ENCODE assay signal across 8 mouse cellular contexts in the genomic region with DNA sequence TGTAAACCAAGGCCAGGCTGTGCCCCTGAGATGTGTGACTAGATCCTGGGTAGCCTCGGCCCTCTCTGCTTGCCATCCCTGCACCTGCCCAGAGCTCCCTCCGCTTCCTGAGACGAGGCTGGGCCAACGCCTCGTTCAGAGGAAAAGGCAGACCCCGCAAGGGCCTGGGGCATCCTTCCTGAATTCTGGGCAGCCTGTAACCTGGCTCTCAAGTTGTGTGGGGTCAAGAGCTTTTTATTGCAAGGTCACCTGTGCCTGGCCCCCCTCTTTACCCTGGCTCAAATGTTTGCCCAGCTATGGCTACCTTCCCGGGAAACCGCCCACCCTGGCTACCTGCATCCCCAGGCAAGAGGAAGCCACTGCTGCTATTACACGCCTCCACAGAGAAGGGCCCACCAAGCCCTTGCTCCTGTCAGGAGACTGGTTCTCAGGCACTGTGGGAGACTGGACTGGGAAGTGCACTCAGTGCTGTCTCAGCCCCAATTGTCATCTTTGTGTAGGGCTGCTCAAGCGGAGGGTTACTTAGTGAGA. TPM values are rescaled to one million over a fixed set of nuclear protein-coding genes. Genes with fewer than 3 reads are reported as not detected.
DNase-seq lines count a peak whose midpoint lies in the region; ATAC-seq and TF ChIP-seq lines count a peak whose summit lies in the region.

No protein-coding gene starts in this region.

- no peak for TF ChIP-seq CTCF in G1E (IDR thresholded peaks at IDR 0.05; ENCODE audit: low read depth, low read length)
- no peak for TF ChIP-seq CTCF in olfactory bulb, adult 2 months (IDR thresholded peaks at IDR 0.05; ENCODE audit: insufficient read depth, low read depth, low read length)

- peak overlapping the region; percentile 92 for H3K9ac ChIP-seq in heart, embryonic 11.5 days (ENCODE audit: low read depth, low read length)
- H3K9ac ChIP-seq in forebrain, embryonic 13.5 days = peak overlapping the region; percentile 80
- peak overlapping the region; percentile 74 for H3K9ac ChIP-seq in limb, embryonic 12.5 days (replicated peaks)

- H3K27me3 ChIP-seq in heart, embryonic 11.5 days (ENCODE audit: control insufficient read depth, insufficient read depth, low read length) = no peaks in the 10 kb centered on the region
- H3K27me3 ChIP-seq in G1E (ENCODE audit: insufficient read depth, low read length) = peaks cover 6% of the 10 kb centered on the region
- no peaks in the 10 kb centered on the region for H3K27me3 ChIP-seq in forebrain, embryonic 13.5 days
- H3K27me3 ChIP-seq in limb, embryonic 12.5 days = no peaks in the 10 kb centered on the region

- ATAC-seq in heart, embryonic 11.5 days (replicated peaks; ENCODE audit: insufficient number of reproducible peaks, low FRiP score, low TSS enrichment) = no peak
- ATAC-seq in G1E (ENCODE audit: extremely low read depth, insufficient number of reproducible peaks, low FRiP score, poor library complexity, severe bottlenecking) = no peak
- ATAC-seq in forebrain, embryonic 13.5 days = peak; percentile 52
- ATAC-seq in limb, embryonic 12.5 days (ENCODE audit: insufficient number of reproducible peaks, insufficient read depth, low FRiP score, low TSS enrichment, low read depth) = peak; percentile 27; the same call in 1 of the 2 replicates

- peaks cover 19% of the 10 kb centered on the region; the same call in 1 of the 2 replicates for H3K4me1 ChIP-seq in heart, embryonic 11.5 days (ENCODE audit: control insufficient read depth, insufficient read depth, low read length)
- peaks cover 54% of the 10 kb centered on the region for H3K4me1 ChIP-seq in G1E (ENCODE audit: insufficient read depth, low read depth, low read length)
- peaks cover 29% of the 10 kb centered on the region for H3K4me1 ChIP-seq in forebrain, embryonic 13.5 days
- peaks cover 22% of the 10 kb centered on the region for H3K4me1 ChIP-seq in limb, embryonic 12.5 days (replicated peaks)
- H3K4me1 ChIP-seq in olfactory bulb, adult 2 months (ENCODE audit: control insufficient read depth, insufficient read depth, low read length) = peaks cover 21% of the 10 kb centered on the region

- no peak for TF ChIP-seq POLR2A in olfactory bulb, adult 2 months (IDR thresholded peaks at IDR 0.05; ENCODE audit: insufficient read depth, low read depth, low read length)

- H3K27ac ChIP-seq in heart, embryonic 11.5 days (ENCODE audit: low read depth, low read length) = peak overlapping the region; percentile 92
- peak overlapping the region; percentile 79 for H3K27ac ChIP-seq in forebrain, embryonic 13.5 days
- H3K27ac ChIP-seq in limb, embryonic 12.5 days = peak overlapping the region; percentile 83
- H3K27ac ChIP-seq in olfactory bulb, adult 2 months (ENCODE audit: insufficient read depth, low read depth, low read length) = peak overlapping the region; percentile 89

- DNase-seq in heart, adult 9 months (ENCODE audit: low spot score in 2 of 2) = no peak
- DNase-seq in G1E (ENCODE audit: low spot score) = no peak
- no peak for DNase-seq in urinary bladder, postnatal 36 days (ENCODE audit: low spot score in 2 of 2)
- no peak for DNase-seq in layer of hippocampus, adult 18-20 months (ENCODE audit: low spot score in 2 of 2)

- H3K4me3 ChIP-seq in heart, embryonic 11.5 days (ENCODE audit: low read depth, low read length) = peak overlapping the region; percentile 61
- peak overlapping the region; percentile 75 for H3K4me3 ChIP-seq in G1E (ENCODE audit: low read depth, low read length)
- peak overlapping the region; percentile 53 for H3K4me3 ChIP-seq in forebrain, embryonic 13.5 days
- peak overlapping the region; percentile 52 for H3K4me3 ChIP-seq in limb, embryonic 12.5 days (replicated peaks)
- peak overlapping the region; percentile 49 for H3K4me3 ChIP-seq in olfactory bulb, adult 2 months (ENCODE audit: insufficient read depth, low read depth, low read length)

- H3K9me3 ChIP-seq in heart, embryonic 11.5 days (replicated peaks; ENCODE audit: control insufficient read depth, low read length) = no peaks in the 10 kb centered on the region
- H3K9me3 ChIP-seq in G1E (replicated peaks) = peaks cover under 1% of the 10 kb centered on the region
- H3K9me3 ChIP-seq in forebrain, embryonic 13.5 days (replicated peaks) = no peaks in the 10 kb centered on the region
- no peaks in the 10 kb centered on the region for H3K9me3 ChIP-seq in limb, embryonic 12.5 days

- no peaks in the 10 kb centered on the region; the same call in 1 of the 2 replicates for H3K36me3 ChIP-seq in heart, embryonic 11.5 days (ENCODE audit: control insufficient read depth, insufficient read depth, low read length)
- peaks cover 23% of the 10 kb centered on the region for H3K36me3 ChIP-seq in G1E (replicated peaks)
- H3K36me3 ChIP-seq in forebrain, embryonic 13.5 days (ENCODE audit: poor library complexity, severe bottlenecking) = no peaks in the 10 kb centered on the region
- H3K36me3 ChIP-seq in limb, embryonic 12.5 days = no peaks in the 10 kb centered on the region

- 33% methylated on average over 10 of the region's 10 CpGs for WGBS in heart, embryonic 11.5 days (ENCODE audit: insufficient replicate concordance)
- 17% methylated on average over 10 of the region's 10 CpGs for WGBS in forebrain, embryonic 13.5 days
- 31% methylated on average over 10 of the region's 10 CpGs for WGBS in limb, embryonic 12.5 days
- 18% methylated on average over 10 of the region's 10 CpGs for WGBS in olfactory bulb, adult 2 months

- H3K4me2 ChIP-seq in heart, embryonic 11.5 days = peak overlapping the region; percentile 95
- H3K4me2 ChIP-seq in forebrain, embryonic 13.5 days = peak overlapping the region; percentile 82
- peak overlapping the region; percentile 86 for H3K4me2 ChIP-seq in limb, embryonic 12.5 days

RNA-seq across cellular contexts. Expression of a gene that starts 1.9 kb away (rescaled TPM):
- 20.8 and 21.0 TPM in 2 replicates for polyA plus RNA-seq in heart, embryonic 11.5 days (2014; fragmentation: Nextera tagmentation; extraction: Ambion mirVana)
- total RNA-seq in G1E (2014; fragmentation: Nextera tagmentation) = 5.4 and 6.5 TPM in 2 replicates
- 10.5 and 12.7 TPM in 2 replicates for total RNA-seq in G1E (2017)
- polyA plus RNA-seq in G1E (2012) = 12.3 and 14.2 TPM in 2 replicates
- 7.0 and 7.5 TPM in 2 replicates for polyA plus RNA-seq in forebrain, embryonic 13.5 days (2015; fragmentation: Nextera tagmentation; extraction: Ambion mirVana)
- polyA plus RNA-seq in limb, embryonic 12.5 days (2016; fragmentation: Nextera tagmentation; extraction: Ambion mirVana) = 8.7 TPM in 2 replicates
- polyA plus RNA-seq in olfactory bulb, adult 2 months (2012; ENCODE audit: insufficient read depth, insufficient read length, low replicate concordance, missing spikeins) = not detected in 2 replicates
- total RNA-seq in layer of hippocampus, adult 18-20 months (2021) = 100 to 1,000 TPM; 118 to 123 TPM

RNA-seq across cellular contexts. Expression of a gene that starts 26.1 kb away (rescaled TPM):
- polyA plus RNA-seq in heart, embryonic 11.5 days (2014; fragmentation: Nextera tagmentation; extraction: Ambion mirVana) = 0.93 and 1.1 TPM in 2 replicates
- total RNA-seq in G1E (2014; fragmentation: Nextera tagmentation) (13.7 and 13.8 TPM in 2 replicates), G1E (2017) (4.6 and 6.6 TPM in 2 replicates)
- 3.3 and 3.5 TPM in 2 replicates for polyA plus RNA-seq in G1E (2012)
- polyA plus RNA-seq in forebrain, embryonic 13.5 days (2015; fragmentation: Nextera tagmentation; extraction: Ambion mirVana) = 1.5 and 2.3 TPM in 2 replicates
- 3.2 and 3.3 TPM in 2 replicates for polyA plus RNA-seq in limb, embryonic 12.5 days (2016; fragmentation: Nextera tagmentation; extraction: Ambion mirVana)
- not detected in 2 replicates for polyA plus RNA-seq in olfactory bulb, adult 2 months (2012; ENCODE audit: insufficient read depth, insufficient read length, low replicate concordance, missing spikeins)
- 10 to 100 TPM; 57.7 to 61.3 TPM for total RNA-seq in layer of hippocampus, adult 18-20 months (2021)

RNA-seq across cellular contexts. Expression of a gene that starts 32.5 kb away (rescaled TPM):
- polyA plus RNA-seq in heart, embryonic 11.5 days (2014; fragmentation: Nextera tagmentation; extraction: Ambion mirVana) = not detected in 2 replicates
- total RNA-seq in G1E (2014; fragmentation: Nextera tagmentation) = not detected in 2 replicates
- 0.11 TPM in 1 of 2 replicates, not detected in the other for total RNA-seq in G1E (2017)
- polyA plus RNA-seq in G1E (2012) = not detected in 2 replicates
- polyA plus RNA-seq in forebrain, embryonic 13.5 days (2015; fragmentation: Nextera tagmentation; extraction: Ambion mirVana) = 0.22 and 0.62 TPM in 2 replicates
- not detected in 2 replicates for polyA plus RNA-seq in limb, embryonic 12.5 days (2016; fragmentation: Nextera tagmentation; extraction: Ambion mirVana)
- polyA plus RNA-seq in olfactory bulb, adult 2 months (2012; ENCODE audit: insufficient read depth, insufficient read length, low replicate concordance, missing spikeins) = not detected in 2 replicates
- 1 to 10 TPM in 1 of 2 experiments, under 1 TPM in 1; 0.74 to 1.5 TPM for total RNA-seq in layer of hippocampus, adult 18-20 months (2021)

RNA-seq across cellular contexts. Expression of a gene that starts 37.8 kb away (rescaled TPM):
- polyA plus RNA-seq in heart, embryonic 11.5 days (2014; fragmentation: Nextera tagmentation; extraction: Ambion mirVana) = 13.7 and 15.3 TPM in 2 replicates
- total RNA-seq in G1E (2014; fragmentation: Nextera tagmentation) (2.8 and 4.0 TPM in 2 replicates), G1E (2017) (10.5 and 12.9 TPM in 2 replicates)
- 4.5 and 5.1 TPM in 2 replicates for polyA plus RNA-seq in G1E (2012)
- 37.5 and 41.0 TPM in 2 replicates for polyA plus RNA-seq in forebrain, embryonic 13.5 days (2015; fragmentation: Nextera tagmentation; extraction: Ambion mirVana)
- 36.6 and 39.5 TPM in 2 replicates for polyA plus RNA-seq in limb, embryonic 12.5 days (2016; fragmentation: Nextera tagmentation; extraction: Ambion mirVana)
- not detected in 2 replicates for polyA plus RNA-seq in olfactory bulb, adult 2 months (2012; ENCODE audit: insufficient read depth, insufficient read length, low replicate concordance, missing spikeins)
- 10 to 100 TPM; 27.1 to 27.5 TPM for total RNA-seq in layer of hippocampus, adult 18-20 months (2021)

Comparison
In these comparisons a context has a peak if more than half of its experiments do, and no peak if none do; other contexts are left out.
1. ATAC-seq: peak in forebrain, embryonic 13.5 days (single experiment) and limb, embryonic 12.5 days (single experiment); none in heart, embryonic 11.5 days (single experiment) and G1E (single experiment).
2. Peak in every context shown above with its lines, with median percentiles within 50 percentile points of each other: H3K27ac ChIP-seq, H3K4me2 ChIP-seq, H3K4me3 ChIP-seq and H3K9ac ChIP-seq.